Mouse (Mus musculus): ENCODE measurements at regions not wholly inside any gene's neighbourhood (a gene's known extent, or its start where the extent isn't known, plus 50 kb on each side); places are given as distances from the start of the nearest gene placed in this dataset.

DNA sequence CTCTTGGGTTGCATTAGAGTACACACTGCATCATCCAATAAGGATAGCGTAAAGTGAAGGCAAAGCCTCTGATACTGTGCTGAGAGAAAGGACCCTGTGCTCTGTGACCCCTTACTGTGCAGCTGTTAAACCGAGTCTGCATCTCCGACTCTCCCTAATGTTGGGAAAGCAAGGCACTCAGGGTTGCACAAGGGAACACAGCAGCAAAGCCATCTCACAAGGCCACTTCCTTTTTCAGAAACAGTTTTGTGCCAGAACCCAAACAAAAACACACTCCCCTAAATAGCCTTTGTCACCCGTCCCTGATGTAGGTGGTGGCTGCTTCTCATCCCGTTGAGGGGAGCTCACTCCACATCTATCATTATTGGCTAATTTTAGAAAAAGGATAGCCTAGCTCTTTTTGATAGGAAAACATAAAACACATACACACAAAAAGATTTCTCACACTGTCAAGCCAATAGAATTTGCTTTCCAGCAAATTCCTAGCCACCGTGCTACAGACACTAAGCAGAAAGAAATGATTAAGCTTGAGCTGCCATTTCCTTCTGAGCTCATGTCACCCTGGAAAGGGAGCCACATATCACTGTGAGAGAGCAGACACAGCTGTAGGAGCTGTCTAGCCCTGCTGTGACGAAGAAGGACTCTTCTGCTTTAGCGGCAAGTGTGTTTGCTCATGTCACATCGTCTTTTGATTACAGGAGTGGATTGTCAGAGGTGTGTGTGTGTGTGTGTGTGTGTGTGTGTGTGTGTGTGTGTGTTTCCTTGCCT is 94.1 kb downstream of the Etaa1 start:
- no peaks in the 10 kb centered on the region for H3K27me3 ChIP-seq (replicated peaks; ENCODE audit: control insufficient read depth, insufficient read depth, low read length)
- no peak overlapping the region for H3K9ac ChIP-seq (ENCODE audit: low read length)
- H3K27ac ChIP-seq (ENCODE audit: low read depth), result no peak overlapping the region
- WGBS, result 24% methylated on average over 9 of the region's 9 CpGs
- no peaks in the 10 kb centered on the region for H3K4me1 ChIP-seq (replicated peaks; ENCODE audit: control insufficient read depth, insufficient read depth, low read length)
- no peaks in the 10 kb centered on the region for H3K9me3 ChIP-seq (ENCODE audit: control insufficient read depth, low read length)
- ATAC-seq (replicated peaks; ENCODE audit: low FRiP score, low TSS enrichment, low read depth), result no peak
- no peak overlapping the region for H3K4me2 ChIP-seq (ENCODE audit: low read length)
- no peak for DNase-seq (ENCODE audit: low spot score)
- H3K4me3 ChIP-seq (ENCODE audit: low read depth, low read length), result no peak overlapping the region
- no peaks in the 10 kb centered on the region for H3K36me3 ChIP-seq (ENCODE audit: control insufficient read depth, insufficient read depth, low read length)

DNA sequence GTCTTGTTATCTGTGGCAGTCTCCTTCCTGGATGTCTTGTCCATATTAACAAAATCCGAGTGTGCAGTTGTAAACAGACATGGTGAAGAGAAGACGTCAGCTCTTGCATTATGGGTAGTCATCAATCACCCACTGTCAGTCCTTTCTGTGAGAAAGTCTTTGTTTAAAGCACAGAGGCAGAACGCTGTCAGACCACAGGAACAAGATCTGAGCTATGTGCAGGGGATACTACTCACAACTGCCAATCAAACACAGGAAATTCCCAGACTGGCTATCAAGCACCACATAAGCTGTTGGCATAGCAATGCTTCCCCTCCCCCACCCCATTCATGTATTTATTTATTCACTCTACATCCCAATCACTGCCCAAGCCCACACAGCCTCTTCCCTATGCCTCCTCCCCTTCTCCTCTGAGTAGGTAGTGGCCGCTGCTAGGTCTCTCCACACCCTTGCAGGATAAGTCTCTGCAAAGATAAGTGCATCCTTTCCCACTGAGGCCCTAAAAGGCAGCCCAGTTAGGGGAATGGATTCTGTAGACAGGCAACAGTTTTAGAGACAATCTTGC is 88.8 kb downstream of the Etaa1 start:
- Histone ChIP-seq H3K36me3 (ENCODE audit: control insufficient read depth, insufficient read depth, low read length) (no peaks in the 10 kb centered on the region), H3K4me1 (replicated peaks; ENCODE audit: control insufficient read depth, insufficient read depth, low read length) (no peaks in the 10 kb centered on the region; the same call in 1 of the 2 replicates), H3K9me3 (ENCODE audit: control insufficient read depth, low read length) (no peaks in the 10 kb centered on the region), H3K4me3 (ENCODE audit: low read depth, low read length) (no peak overlapping the region), H3K9ac (ENCODE audit: low read length) (no peak overlapping the region), H3K27me3 (replicated peaks; ENCODE audit: control insufficient read depth, insufficient read depth, low read length) (no peaks in the 10 kb centered on the region), H3K4me2 (ENCODE audit: low read length) (no peak overlapping the region), H3K27ac (ENCODE audit: low read depth) (no peak overlapping the region)
- 22% methylated on average over 4 of the region's 4 CpGs for WGBS
- no peak for DNase-seq (ENCODE audit: low spot score)
- no peak for ATAC-seq (replicated peaks; ENCODE audit: low FRiP score, low TSS enrichment, low read depth)

DNA sequence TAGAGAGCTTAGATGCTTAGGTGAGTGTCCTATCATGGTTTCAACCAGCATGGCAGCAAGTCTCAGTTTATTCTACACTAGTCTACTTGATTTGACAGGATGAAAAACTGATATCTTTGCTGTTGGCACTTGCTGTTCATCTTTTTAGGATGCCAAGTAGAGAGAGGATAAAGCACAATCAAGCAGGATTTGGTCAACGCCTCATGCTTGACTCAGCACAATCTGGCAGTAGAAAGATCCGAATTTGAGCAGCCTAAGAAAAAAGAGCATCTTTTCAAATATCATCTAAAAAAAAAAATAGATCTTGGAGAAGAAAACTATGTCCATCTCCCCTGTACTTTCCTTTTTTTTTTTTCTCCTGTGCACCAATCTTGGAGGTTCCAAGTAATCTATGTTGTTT is 83.0 kb downstream of the Etaa1 start:
- no peak for ATAC-seq (replicated peaks; ENCODE audit: low FRiP score, low TSS enrichment, low read depth)
- no peak for DNase-seq (ENCODE audit: low spot score)
- no peak overlapping the region for H3K4me3 ChIP-seq (ENCODE audit: low read depth, low read length)
- no peaks in the 10 kb centered on the region for H3K9me3 ChIP-seq (ENCODE audit: control insufficient read depth, low read length)
- H3K36me3 ChIP-seq (ENCODE audit: control insufficient read depth, insufficient read depth, low read length), result no peaks in the 10 kb centered on the region
- H3K27ac ChIP-seq (ENCODE audit: low read depth), result no peak overlapping the region
- no peaks in the 10 kb centered on the region for H3K4me1 ChIP-seq (replicated peaks; ENCODE audit: control insufficient read depth, insufficient read depth, low read length)
- no peak overlapping the region for H3K4me2 ChIP-seq (ENCODE audit: low read length)
- WGBS, result 86% methylated on average over 2 of the region's 2 CpGs
- H3K27me3 ChIP-seq (replicated peaks; ENCODE audit: control insufficient read depth, insufficient read depth, low read length), result no peaks in the 10 kb centered on the region
- no peak overlapping the region for H3K9ac ChIP-seq (ENCODE audit: low read length)

DNA sequence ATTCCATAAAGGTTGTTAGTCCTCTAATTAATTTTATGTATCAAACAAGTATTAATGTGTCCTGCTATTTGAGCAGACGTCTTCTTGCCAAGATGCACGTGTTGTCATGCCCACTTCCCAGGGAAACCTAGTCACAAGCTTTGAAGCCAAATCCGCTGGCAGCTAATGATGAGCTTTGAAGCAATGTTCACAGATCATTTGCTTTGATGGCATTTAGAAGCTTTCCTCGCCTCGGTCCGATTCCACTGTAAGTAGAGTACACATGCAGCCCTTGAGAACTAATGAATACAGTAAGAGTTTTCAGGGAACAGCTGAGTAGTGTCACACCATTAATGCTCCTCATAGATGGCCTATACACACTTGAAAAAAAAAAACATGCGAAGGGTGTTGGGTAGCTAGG is 81.8 kb downstream of the Etaa1 start:
- 78% methylated on average over 7 of the region's 7 CpGs for WGBS
- H3K27ac ChIP-seq (ENCODE audit: low read depth), result no peak overlapping the region
- no peak overlapping the region for H3K4me3 ChIP-seq (ENCODE audit: low read depth, low read length)
- H3K36me3 ChIP-seq (ENCODE audit: control insufficient read depth, insufficient read depth, low read length), result no peaks in the 10 kb centered on the region
- DNase-seq (ENCODE audit: low spot score), result no peak
- H3K4me1 ChIP-seq (replicated peaks; ENCODE audit: control insufficient read depth, insufficient read depth, low read length), result no peaks in the 10 kb centered on the region
- ATAC-seq (replicated peaks; ENCODE audit: low FRiP score, low TSS enrichment, low read depth), result no peak
- H3K27me3 ChIP-seq (replicated peaks; ENCODE audit: control insufficient read depth, insufficient read depth, low read length), result no peaks in the 10 kb centered on the region
- H3K9ac ChIP-seq (ENCODE audit: low read length), result no peak overlapping the region
- no peaks in the 10 kb centered on the region for H3K9me3 ChIP-seq (ENCODE audit: control insufficient read depth, low read length)
- no peak overlapping the region for H3K4me2 ChIP-seq (ENCODE audit: low read length)

DNA sequence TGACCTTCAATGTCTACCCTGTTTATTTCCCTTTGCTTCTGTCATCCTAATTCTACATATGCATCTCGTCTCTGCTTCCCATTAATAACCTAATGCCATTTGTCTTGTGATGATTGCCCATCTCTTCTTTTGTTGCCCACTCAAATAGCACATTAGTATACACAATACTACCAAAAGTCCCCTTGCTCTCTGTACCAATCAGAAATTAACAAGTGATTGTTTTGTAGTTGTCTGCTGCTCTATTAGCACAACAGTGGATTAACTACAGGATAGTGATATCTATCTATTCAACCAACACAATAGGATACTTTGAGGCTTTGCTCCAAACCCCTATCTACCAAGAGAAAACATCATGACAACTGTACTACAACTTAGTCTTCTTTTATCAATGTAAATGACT is 70.4 kb downstream of the Etaa1 start:
- Histone ChIP-seq H3K36me3 (ENCODE audit: control insufficient read depth, insufficient read depth, low read length) (no peaks in the 10 kb centered on the region), H3K4me2 (ENCODE audit: low read length) (no peak overlapping the region), H3K27ac (ENCODE audit: low read depth) (no peak overlapping the region), H3K4me1 (replicated peaks; ENCODE audit: control insufficient read depth, insufficient read depth, low read length) (no peaks in the 10 kb centered on the region), H3K27me3 (replicated peaks; ENCODE audit: control insufficient read depth, insufficient read depth, low read length) (no peaks in the 10 kb centered on the region), H3K9ac (ENCODE audit: low read length) (no peak overlapping the region), H3K4me3 (ENCODE audit: low read depth, low read length) (no peak overlapping the region), H3K9me3 (ENCODE audit: control insufficient read depth, low read length) (no peaks in the 10 kb centered on the region)
- DNase-seq (ENCODE audit: low spot score) (no peak), ATAC-seq (replicated peaks; ENCODE audit: low FRiP score, low TSS enrichment, low read depth) (no peak)
- WGBS, result 76% methylated on average over 1 of the region's 1 CpGs

Measured in intestine, embryonic 14.5 days (tissue).